Mouse (Mus musculus): ENCODE measurements around the gene Cabp5.
"Not testable (repeated sequence)": the region's sequence is repeated elsewhere in the genome, so short reads cannot be mapped to it uniquely, and the experiment has no call there.

Cabp5 gene

DNA sequence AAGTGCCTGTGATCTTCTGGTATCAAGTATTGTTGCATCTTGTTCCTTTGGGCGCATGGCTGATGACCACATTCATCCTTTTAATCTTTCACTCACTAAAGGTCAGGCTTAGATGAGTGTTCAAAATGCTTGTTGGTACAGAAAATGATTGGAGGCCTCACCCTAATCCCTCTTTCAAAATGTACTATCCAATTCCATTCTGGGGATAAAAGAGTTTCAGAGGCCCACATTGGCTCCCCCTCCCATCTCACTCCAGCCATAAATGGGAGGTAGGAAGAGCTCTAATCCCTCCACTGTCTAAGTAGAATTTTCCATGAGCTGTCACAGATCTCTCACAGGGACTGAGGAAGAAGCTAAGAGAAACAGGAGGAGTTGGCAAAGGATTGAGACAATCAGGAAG lies at the start of gene Cabp5:
TSS of gene Cabp5 (plus strand) at position 301 of the 400 bp plus-strand sequence.
- DNase-seq: no peak

DNA sequence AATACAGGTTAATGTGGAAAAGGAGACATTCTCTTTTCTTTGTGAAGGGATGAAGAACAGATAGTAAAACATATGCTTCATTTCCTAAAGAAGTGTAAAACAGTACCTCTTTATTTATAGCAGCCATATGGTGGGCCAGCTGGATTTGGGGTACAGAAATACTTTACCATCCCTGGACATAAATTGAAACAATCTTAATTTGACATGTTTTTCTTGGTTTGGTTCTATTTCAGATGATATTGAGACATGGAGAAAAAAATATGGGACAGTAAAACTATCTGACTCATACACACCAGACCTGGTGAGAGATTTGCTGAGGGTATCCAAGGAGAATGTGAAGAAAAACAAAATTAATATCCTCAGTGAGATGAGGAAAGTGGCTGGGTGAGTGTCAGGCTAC lies 42.0 kb upstream of the Cabp5 start:
- DNase-seq: no peak

- DNase-seq: no peak
Observed at GRCm38 (mm10) chr7:13380588-13380987, 17.3 kb upstream of the Cabp5 start.

DNA sequence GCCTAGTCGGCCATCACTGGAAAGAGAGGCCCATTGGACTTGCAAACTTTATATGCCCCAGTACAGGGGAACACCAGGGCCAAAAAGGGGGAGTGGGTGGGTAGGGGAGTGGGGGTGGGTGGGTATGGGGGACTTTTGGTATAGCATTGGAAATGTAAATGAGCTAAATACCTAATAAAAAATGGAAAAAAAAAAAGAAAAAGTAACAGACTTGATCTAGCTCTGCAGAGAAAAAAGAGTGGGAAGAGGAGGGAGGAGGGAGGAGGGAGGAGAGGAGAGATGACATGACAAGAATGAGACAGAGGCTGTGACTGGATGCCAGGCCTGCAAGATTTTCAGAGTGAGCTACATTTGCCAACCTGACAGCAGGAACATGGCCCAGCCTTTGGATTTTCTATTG lies 52.6 kb downstream of the Cabp5 start, which contains the start of gene Bsph1:
TSS of gene Bsph1 (plus strand) at position 301 of the 400 bp plus-strand sequence.
- DNase-seq: not testable (repeated sequence)

All from cerebellum, adult 11-12 months (tissue).